Mouse (Mus musculus) lung, postnatal 0 days (tissue): Measurements from ENCODE around the gene Scfd2. TPM values are rescaled to one million over a fixed set of nuclear protein-coding genes. Genes with fewer than 3 reads are reported as not detected.

ENCODE experiments used
- ATAC-seq: fragments of 200-750 bp; cut with Nextera tagmentation; 2 replicates; pipeline ENCODE4 v1.8.0; 2017; ENCODE audit warnings: moderate library complexity
- DNase-seq: peaks from one replicate; pipeline ENCODE4 v3.0.0-alpha.2; 2016; ENCODE audit warnings: low spot score
- H3K27ac ChIP-seq: fragments of 300-500 bp; sonication (generic); 2 replicates; pipeline ENCODE4 v1.5.1; 2014; ENCODE audit warnings: antibody characterized with exemption, mild to moderate bottlenecking, low read length, mixed read lengths
- H3K27me3 ChIP-seq: fragments of 300-500 bp; sonication (generic); replicated peaks from 2 replicates; pipeline ENCODE4 v1.6.1; 2014; ENCODE audit warnings: low read length, mixed read lengths; ENCODE audit not compliant: insufficient read depth
- H3K36me3 ChIP-seq: fragments of 300-500 bp; sonication (generic); 2 replicates; pipeline ENCODE4 v1.6.1; 2014; ENCODE audit warnings: low read length, mixed read lengths; ENCODE audit not compliant: insufficient read depth
- H3K4me1 ChIP-seq: fragments of 300-500 bp; sonication (generic); 2 replicates; pipeline ENCODE4 v1.6.1; 2014; ENCODE audit warnings: antibody characterized with exemption, low read depth, low read length, mixed read lengths; ENCODE audit not compliant: insufficient read depth
- H3K4me2 ChIP-seq: fragments of 300-500 bp; sonication (generic); replicated peaks from 2 replicates; pipeline ENCODE4 v1.6.1; 2014; ENCODE audit warnings: low read depth, mild to moderate bottlenecking, low read length, moderate library complexity, mixed read lengths
- H3K4me3 ChIP-seq: fragments of 300-500 bp; sonication (generic); 2 replicates; pipeline ENCODE4 v1.5.1; 2014; ENCODE audit warnings: low read depth, low read length
- H3K9ac ChIP-seq: fragments of 300-500 bp; sonication (generic); replicated peaks from 2 replicates; pipeline ENCODE4 v1.6.1; 2014; ENCODE audit warnings: low read depth, mild to moderate bottlenecking
- H3K9me3 ChIP-seq: fragments of 300-500 bp; sonication (generic); 2 replicates; pipeline ENCODE4 v1.6.1; 2016; ENCODE audit warnings: low read length, mixed read lengths
- CTCF ChIP-seq: IDR thresholded peaks from 2 replicates; pipeline ENCODE4 v1.5.1; 2016; ENCODE audit warnings: antibody characterized with exemption, mild to moderate bottlenecking
- EP300 ChIP-seq: IDR thresholded peaks from 2 replicates; pipeline ENCODE4 v1.6.1; 2016; ENCODE audit warnings: antibody characterized with exemption, mild to moderate bottlenecking, control low read depth
- WGBS: fragments of 180-500 bp; shearing (Covaris S2); extraction: QIAGEN DNeasy Blood & Tissue Kit; methylation state at CpG from one replicate; pipeline ENCODE4 v1.1.7; 2014; 5-methylcytosine and 5-hydroxymethylcytosine counted together
- polyA plus RNA-seq: library from polyadenylated mRNA; unstranded; fragments of >200 nt; fragmentation: Nextera tagmentation; extraction: Ambion mirVana; gene quantifications from 2 replicates; pipeline ENCODE4 v1.2.1, GENCODE M21; 2015

Scfd2 gene
- polyA plus RNA-seq, 1 experiment from 2014 or later, result 11.4 TPM

DNA sequence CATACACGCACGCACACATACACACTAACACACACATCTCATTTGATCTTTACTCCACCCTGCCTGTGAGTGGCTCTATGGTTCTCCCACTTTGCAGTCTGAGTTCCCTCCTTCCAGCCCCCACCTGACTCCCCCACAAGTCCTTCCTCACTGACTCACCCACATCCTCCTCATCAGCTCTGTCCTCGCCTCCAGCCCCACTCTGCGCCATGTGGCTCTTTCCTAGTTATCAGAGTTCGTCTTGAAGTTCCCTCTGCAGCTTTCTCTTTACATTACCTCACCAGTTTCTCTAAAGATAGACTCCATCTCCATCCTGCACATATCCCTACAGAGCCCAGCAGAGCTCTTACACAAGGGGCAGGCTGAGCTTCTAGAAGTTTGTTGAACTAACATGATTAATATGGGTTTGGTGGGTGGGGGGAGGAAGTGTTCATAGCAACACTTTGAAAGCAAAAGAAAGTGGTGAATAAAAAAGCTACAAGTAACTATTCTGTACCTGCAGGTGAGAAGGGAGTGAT lies 110.9 kb downstream of the Scfd2 start:
- Histone ChIP-seq H3K9ac (no peak overlapping the region), H3K9me3 (no peaks in the 10 kb centered on the region), H3K4me3 (no peak overlapping the region), H3K27ac (no peak overlapping the region), H3K4me1 (no peaks in the 10 kb centered on the region), H3K36me3 (no peaks in the 10 kb centered on the region), H3K27me3 (no peaks in the 10 kb centered on the region), H3K4me2 (no peak overlapping the region)
- 74% methylated on average over 5 of the region's 5 CpGs for WGBS
- TF ChIP-seq EP300, result no peak
- no peak for TF ChIP-seq CTCF
- DNase-seq (no peak), ATAC-seq (no peak)

DNA sequence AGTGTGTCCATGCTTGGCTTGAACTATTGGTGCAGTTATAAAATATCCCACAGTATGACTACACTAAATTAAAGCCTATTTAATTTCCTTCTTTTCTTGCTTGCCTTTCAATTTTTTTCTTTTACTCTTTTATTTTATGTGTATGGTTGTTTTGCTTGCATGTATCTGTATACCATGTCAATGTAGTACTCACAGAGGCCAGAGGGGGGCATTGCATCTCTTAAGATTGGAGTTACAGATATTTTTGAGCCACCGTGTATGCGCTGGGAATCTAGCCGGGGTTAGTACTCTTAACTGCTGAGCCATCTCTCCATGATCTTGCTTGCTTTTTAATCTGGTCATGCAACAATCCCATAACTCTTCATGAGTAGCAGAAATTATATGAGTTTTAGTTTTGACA lies 119.0 kb downstream of the Scfd2 start:
- DNase-seq, result no peak

DNA sequence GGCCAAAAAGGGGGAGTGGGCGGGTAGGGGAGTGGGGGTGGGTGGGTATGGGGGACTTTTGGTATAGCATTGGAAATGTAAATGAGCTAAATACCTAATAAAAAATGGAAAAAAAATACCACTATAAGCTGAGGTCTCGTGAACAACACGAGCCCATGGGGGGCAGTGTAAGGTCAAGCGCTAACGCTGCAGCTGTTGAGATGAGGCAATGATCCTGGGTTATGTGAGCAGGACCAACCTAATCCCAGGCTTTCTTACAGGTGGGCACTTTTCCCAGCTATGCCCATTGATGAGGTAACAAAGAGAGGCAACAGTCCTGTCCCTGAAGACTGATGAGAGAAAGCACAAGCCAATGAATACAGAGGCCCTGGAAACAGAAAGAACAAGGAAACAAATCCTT lies 126.7 kb downstream of the Scfd2 start:
- TF ChIP-seq CTCF, result no peak
- TF ChIP-seq EP300, result no peak
- H3K9me3 ChIP-seq, result no peaks in the 10 kb centered on the region
- 80% methylated on average over 4 of the region's 5 CpGs for WGBS
- no peaks in the 10 kb centered on the region for H3K36me3 ChIP-seq
- ATAC-seq (no peak), DNase-seq (no peak)
- no peaks in the 10 kb centered on the region for H3K4me1 ChIP-seq
- no peak overlapping the region for H3K4me2 ChIP-seq
- H3K27ac ChIP-seq, result no peak overlapping the region
- no peak overlapping the region for H3K9ac ChIP-seq
- H3K27me3 ChIP-seq, result no peaks in the 10 kb centered on the region
- H3K4me3 ChIP-seq, result no peak overlapping the region

More for the DNA sequence above, 119.0 kb downstream of the Scfd2 start:
- no peaks in the 10 kb centered on the region for H3K27me3 ChIP-seq
- no peak for TF ChIP-seq CTCF
- no peak for TF ChIP-seq EP300
- H3K4me3 ChIP-seq, result no peak overlapping the region
- H3K9ac ChIP-seq, result no peak overlapping the region
- H3K36me3 ChIP-seq, result no peaks in the 10 kb centered on the region
- WGBS, result 96% methylated on average over 3 of the region's 3 CpGs
- H3K27ac ChIP-seq, result no peak overlapping the region
- H3K4me2 ChIP-seq, result no peak overlapping the region
- H3K4me1 ChIP-seq, result no peaks in the 10 kb centered on the region
- ATAC-seq, result no peak
- no peaks in the 10 kb centered on the region for H3K9me3 ChIP-seq

GRCm38 (mm10) chr5:74404083-74404482 lies 127.5 kb downstream of the Scfd2 start:
- Histone ChIP-seq H3K9ac (no peak overlapping the region), H3K27ac (no peak overlapping the region), H3K4me2 (no peak overlapping the region), H3K27me3 (no peaks in the 10 kb centered on the region), H3K4me1 (no peaks in the 10 kb centered on the region), H3K9me3 (no peaks in the 10 kb centered on the region), H3K4me3 (no peak overlapping the region), H3K36me3 (no peaks in the 10 kb centered on the region)
- ATAC-seq (no peak), DNase-seq (no peak)
- no peak for TF ChIP-seq CTCF
- TF ChIP-seq EP300, result no peak
- WGBS, result 64% methylated on average over 5 of the region's 5 CpGs

- no peaks in the 10 kb centered on the region for H3K27me3 ChIP-seq
- no peaks in the 10 kb centered on the region for H3K4me1 ChIP-seq
- TF ChIP-seq EP300 (no peak), CTCF (no peak)
- H3K27ac ChIP-seq, result no peak overlapping the region
- no peaks in the 10 kb centered on the region for H3K36me3 ChIP-seq
- no peak overlapping the region for H3K4me2 ChIP-seq
- H3K4me3 ChIP-seq, result no peak overlapping the region
- no peak overlapping the region for H3K9ac ChIP-seq
- ATAC-seq (no peak), DNase-seq (no peak)
- WGBS, result 51% methylated on average over 4 of the region's 4 CpGs
- H3K9me3 ChIP-seq, result no peaks in the 10 kb centered on the region
Measured at GRCm38 (mm10) chr5:74402626-74403025, 128.9 kb downstream of the Scfd2 start.

DNA sequence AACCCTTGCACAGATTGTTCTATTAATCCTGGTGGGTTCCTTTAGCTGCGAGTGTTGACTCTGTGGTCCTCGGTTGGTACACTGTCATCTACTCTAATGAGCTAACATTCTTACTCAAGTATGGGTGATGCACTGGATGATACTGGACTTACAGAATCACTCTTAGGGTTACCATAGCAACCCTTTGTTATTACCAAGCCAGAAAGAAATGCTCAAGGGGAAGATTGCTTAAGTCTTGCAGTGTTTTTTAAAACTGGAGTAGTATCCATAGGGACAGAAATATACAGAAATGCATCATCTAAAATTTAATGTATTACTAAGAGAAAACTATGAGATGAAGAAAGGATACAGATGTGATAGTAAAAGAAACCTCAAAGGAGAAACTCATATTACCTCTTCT lies 139.8 kb downstream of the Scfd2 start:
- H3K27ac ChIP-seq, result no peak overlapping the region
- DNase-seq (peak; percentile 59), ATAC-seq (no peak)
- no peak for TF ChIP-seq CTCF
- TF ChIP-seq EP300, result no peak
- H3K9ac ChIP-seq, result no peak overlapping the region
- no peaks in the 10 kb centered on the region for H3K36me3 ChIP-seq
- H3K4me3 ChIP-seq, result no peak overlapping the region
- no peaks in the 10 kb centered on the region for H3K27me3 ChIP-seq
- WGBS, result 76% methylated on average over 2 of the region's 2 CpGs
- H3K9me3 ChIP-seq, result no peaks in the 10 kb centered on the region
- no peaks in the 10 kb centered on the region for H3K4me1 ChIP-seq
- no peak overlapping the region for H3K4me2 ChIP-seq

- Histone ChIP-seq H3K9me3 (no peaks in the 10 kb centered on the region), H3K27me3 (no peaks in the 10 kb centered on the region), H3K9ac (no peak overlapping the region), H3K4me3 (no peak overlapping the region), H3K4me2 (no peak overlapping the region), H3K27ac (no peak overlapping the region), H3K4me1 (no peaks in the 10 kb centered on the region), H3K36me3 (no peaks in the 10 kb centered on the region)
- no peak for DNase-seq
- 85% methylated on average over 5 of the region's 5 CpGs for WGBS
- TF ChIP-seq EP300, result no peak
- no peak for TF ChIP-seq CTCF
- no peak for ATAC-seq
Measured at GRCm38 (mm10) chr5:74391346-74391745, 140.2 kb downstream of the Scfd2 start.
